Mouse (Mus musculus) liver, postnatal 0 days (tissue): Measurements from ENCODE around the gene Pfn3. TPM values are rescaled to one million over a fixed set of nuclear protein-coding genes. Genes with fewer than 3 reads are reported as not detected.

Experiments used
- ATAC-seq: fragments of 200-750 bp; cut with Nextera tagmentation; 2 replicates; pipeline ENCODE4 v1.8.0; 2017; ENCODE audit warnings: mild to moderate bottlenecking, moderate library complexity
- DNase-seq: peaks from one replicate; pipeline ENCODE4 v3.0.0-alpha.2; 2016
- H3K27ac ChIP-seq: fragments of 300-500 bp; sonication (generic); 2 replicates; pipeline ENCODE4 v1.5.1; 2014; ENCODE audit warnings: antibody characterized with exemption, moderate library complexity, mild to moderate bottlenecking, low read depth
- H3K27me3 ChIP-seq: fragments of 300-500 bp; sonication (generic); 2 replicates; pipeline ENCODE4 v1.6.1; 2014; ENCODE audit warnings: low read length, control low read depth, mixed read lengths; ENCODE audit not compliant: insufficient read depth
- H3K36me3 ChIP-seq: fragments of 300-500 bp; sonication (generic); replicated peaks from 2 replicates; pipeline ENCODE4 v1.6.1; 2014; ENCODE audit warnings: mild to moderate bottlenecking, control low read depth, low read length, moderate library complexity, mixed read lengths; ENCODE audit not compliant: insufficient read depth
- H3K4me1 ChIP-seq: fragments of 300-500 bp; sonication (generic); 2 replicates; pipeline ENCODE4 v1.6.1; 2014; ENCODE audit warnings: antibody characterized with exemption, mild to moderate bottlenecking, control low read depth; ENCODE audit not compliant: insufficient read depth
- H3K4me2 ChIP-seq: fragments of 300-500 bp; sonication (generic); 2 replicates; pipeline ENCODE4 v1.6.1; 2014; ENCODE audit warnings: low read depth, mild to moderate bottlenecking, low read length, moderate library complexity, mixed read lengths
- H3K4me3 ChIP-seq: fragments of 300-500 bp; sonication (generic); 2 replicates; pipeline ENCODE4 v1.5.1; 2014; ENCODE audit warnings: low read depth, low read length
- H3K9ac ChIP-seq: fragments of 300-500 bp; sonication (generic); replicated peaks from 2 replicates; pipeline ENCODE4 v1.6.1; 2014; ENCODE audit warnings: mild to moderate bottlenecking, moderate library complexity
- H3K9me3 ChIP-seq: fragments of 300-500 bp; sonication (generic); 2 replicates; pipeline ENCODE4 v1.6.1; 2016; ENCODE audit warnings: mild to moderate bottlenecking, control low read depth, low read length, mixed read lengths
- CTCF ChIP-seq: sonication (generic); IDR thresholded peaks from 2 replicates; pipeline ENCODE4 v1.5.1; 2016; ENCODE audit warnings: antibody characterized with exemption, low read depth
- EP300 ChIP-seq: IDR thresholded peaks from 2 replicates; pipeline ENCODE4 v1.6.1; 2016; ENCODE audit warnings: antibody characterized with exemption, low read depth, mild to moderate bottlenecking
- WGBS: fragments of 180-500 bp; shearing (Covaris S2); extraction: QIAGEN DNeasy Blood & Tissue Kit; methylation state at CpG from one replicate; pipeline ENCODE4 v1.1.7; 2014; ENCODE audit not compliant: insufficient replicate concordance; 5-methylcytosine and 5-hydroxymethylcytosine counted together
- polyA plus RNA-seq: library from polyadenylated mRNA; unstranded; fragments of >200 nt; fragmentation: Nextera tagmentation; extraction: Ambion mirVana; gene quantifications from 2 replicates; pipeline ENCODE4 v1.2.1, GENCODE M21; 2015

The Pfn3 gene
- polyA plus RNA-seq, 1 experiment from 2014 or later: not detected

DNA sequence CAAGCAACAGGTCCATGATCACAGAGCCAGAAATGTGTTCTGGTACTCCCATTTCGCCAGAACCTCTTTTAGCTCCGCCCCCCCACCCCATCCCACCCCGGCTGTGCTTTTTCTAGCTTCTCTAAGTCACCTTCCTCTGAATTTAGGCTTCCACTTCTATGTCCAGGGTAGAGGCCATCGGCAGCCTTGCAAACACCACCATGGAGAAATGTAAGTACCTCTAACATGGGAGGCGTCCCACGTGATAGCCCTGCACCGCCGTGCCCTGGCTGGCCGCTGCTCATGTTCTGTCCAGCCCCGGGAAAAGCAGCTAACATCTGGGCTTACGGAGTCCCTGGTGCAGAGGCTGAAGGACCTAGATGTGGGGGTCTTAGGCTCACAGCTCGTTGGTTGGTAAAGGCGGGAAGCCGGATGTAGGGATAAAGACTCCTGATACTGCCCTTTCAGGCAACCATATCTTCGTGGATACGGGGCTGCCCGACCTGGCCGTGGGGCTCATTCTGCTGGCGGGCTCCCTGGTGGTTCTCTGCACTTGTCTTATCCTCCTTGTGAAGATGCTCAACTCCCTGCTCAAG is 6.4 kb downstream of the Pfn3 start:
- no peak overlapping the region for H3K27ac ChIP-seq
- ATAC-seq: no peak
- TF ChIP-seq EP300 (no peak), CTCF (no peak)
- no peaks in the 10 kb centered on the region for H3K9me3 ChIP-seq
- peaks cover 2% of the 10 kb centered on the region for H3K4me1 ChIP-seq
- no peak overlapping the region for H3K9ac ChIP-seq
- no peak overlapping the region for H3K4me2 ChIP-seq
- H3K36me3 ChIP-seq: no peaks in the 10 kb centered on the region
- peaks cover 31% of the 10 kb centered on the region for H3K27me3 ChIP-seq
- no peak overlapping the region for H3K4me3 ChIP-seq
- WGBS: 79% methylated on average over 19 of the region's 19 CpGs
- DNase-seq: no peak

DNA sequence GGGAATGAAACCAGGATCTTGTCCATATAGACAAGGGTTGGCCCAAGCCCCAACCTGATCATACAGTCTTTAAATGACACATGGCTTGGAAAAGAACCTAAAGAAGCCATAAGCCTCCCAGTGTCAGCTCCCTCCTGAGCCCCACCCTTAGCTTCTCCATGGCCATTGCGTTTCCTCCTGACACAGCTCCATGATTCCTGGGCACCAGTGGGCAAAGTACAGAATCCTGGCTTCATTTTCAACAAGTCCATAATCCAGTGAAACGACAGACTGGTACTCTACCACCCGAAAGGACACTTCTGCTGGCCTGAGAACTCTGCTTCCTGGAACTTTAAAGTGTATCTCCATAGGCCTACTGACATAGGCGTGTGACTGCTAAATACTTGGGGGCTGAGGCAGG is 7.7 kb downstream of the Pfn3 start:
- Histone ChIP-seq H3K27me3 (peaks cover 31% of the 10 kb centered on the region), H3K9me3 (no peaks in the 10 kb centered on the region), H3K4me2 (no peak overlapping the region), H3K4me3 (no peak overlapping the region), H3K36me3 (no peaks in the 10 kb centered on the region), H3K27ac (no peak overlapping the region), H3K9ac (no peak overlapping the region), H3K4me1 (peaks cover 2% of the 10 kb centered on the region; the same call in 1 of the 2 replicates)
- no peak for ATAC-seq
- DNase-seq: no peak
- WGBS: 73% methylated on average over 4 of the region's 4 CpGs
- TF ChIP-seq EP300: no peak
- no peak for TF ChIP-seq CTCF

DNA sequence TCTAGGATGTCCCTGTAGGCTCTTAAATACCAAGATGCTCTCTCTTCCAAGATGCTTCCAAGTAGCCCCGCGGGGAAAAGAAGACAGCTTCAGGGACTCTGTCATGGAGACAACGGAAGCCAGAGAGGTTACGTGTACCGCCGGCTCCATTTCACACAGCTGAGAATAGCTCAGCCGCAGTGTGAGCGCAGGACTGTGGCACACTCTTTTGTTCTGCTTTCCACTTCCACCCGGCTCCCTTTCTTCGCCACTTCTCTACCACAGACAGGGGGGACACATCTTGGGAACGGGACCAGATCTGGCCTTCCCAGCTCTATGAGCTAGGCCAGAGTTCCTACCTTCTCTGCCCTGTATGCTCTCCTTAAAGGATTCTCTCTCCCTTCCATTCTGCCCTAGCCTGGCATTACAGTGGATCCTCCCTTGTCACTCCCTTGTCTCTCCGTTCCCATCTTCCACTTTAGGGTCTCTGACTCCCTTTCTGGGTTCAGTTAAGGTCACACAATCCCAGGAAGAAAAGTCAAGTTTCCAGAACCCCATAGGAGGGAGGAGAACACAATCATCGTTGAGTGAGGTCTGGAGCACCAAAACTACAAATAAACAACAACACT is 9.1 kb downstream of the Pfn3 start:
- H3K9ac ChIP-seq: no peak overlapping the region
- H3K4me3 ChIP-seq: no peak overlapping the region
- no peaks in the 10 kb centered on the region for H3K36me3 ChIP-seq
- ATAC-seq: peak; percentile 50
- H3K4me1 ChIP-seq: peaks cover 2% of the 10 kb centered on the region; the same call in 1 of the 2 replicates
- H3K4me2 ChIP-seq: peak overlapping the region; percentile 19; the same call in 1 of the 2 replicates
- peaks cover 28% of the 10 kb centered on the region for H3K27me3 ChIP-seq
- peak; percentile 39 for DNase-seq
- TF ChIP-seq EP300 (0 out of 2 replicates have a peak, but pooled peaks have one; percentile 8), CTCF (no peak)
- H3K9me3 ChIP-seq: no peaks in the 10 kb centered on the region
- 31% methylated on average over 13 of the region's 13 CpGs for WGBS
- H3K27ac ChIP-seq: 0 out of 2 replicates have a peak overlapping the region, but pooled peaks have one; percentile 19

DNA sequence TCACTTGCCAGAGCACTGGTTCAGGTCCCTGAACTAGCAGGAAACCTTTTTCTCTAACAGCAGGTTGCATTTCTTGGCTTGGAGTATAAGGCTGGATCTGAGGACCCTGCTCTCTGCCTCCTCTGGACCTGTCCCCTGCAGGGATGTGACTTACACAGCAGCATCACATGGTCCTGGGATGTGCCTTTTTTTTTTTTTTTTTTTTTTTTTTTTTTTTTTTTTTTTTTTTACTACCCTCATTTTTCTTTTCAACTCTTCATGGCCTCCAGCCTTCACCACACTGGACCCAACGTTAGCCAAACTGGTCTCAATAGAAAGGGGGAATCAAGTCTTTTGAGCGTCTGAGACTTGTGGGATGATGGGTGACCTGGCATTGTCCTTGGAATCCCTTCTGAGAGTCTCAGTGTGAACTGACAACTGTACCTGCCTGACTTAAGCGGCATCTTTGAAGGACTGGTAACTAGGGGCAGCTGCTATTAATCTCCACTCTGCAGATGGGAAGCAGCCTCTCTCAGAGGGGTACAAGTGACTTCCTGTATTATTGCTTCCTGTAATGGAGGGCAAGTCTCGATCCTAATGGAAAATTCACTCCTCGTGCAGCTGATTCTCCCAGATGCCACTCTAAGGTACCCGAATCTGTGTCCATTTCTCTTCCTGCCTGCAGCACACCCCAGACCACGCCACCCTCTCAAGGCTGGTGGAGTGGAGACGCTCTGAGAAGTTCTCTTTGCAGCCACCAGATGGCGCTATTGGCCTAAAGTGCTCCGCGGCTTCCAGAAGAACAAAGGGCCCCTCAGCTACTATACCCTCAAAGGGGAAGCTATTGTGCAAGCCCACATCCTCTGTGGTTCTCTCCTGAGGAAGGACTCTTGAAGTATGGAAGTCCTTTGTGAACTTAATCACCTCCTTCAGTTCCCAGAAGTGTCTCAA is 9.9 kb downstream of the Pfn3 start:
- Histone ChIP-seq H3K27ac (0 out of 2 replicates have a peak overlapping the region, but pooled peaks have one; percentile 19), H3K36me3 (no peaks in the 10 kb centered on the region), H3K9me3 (no peaks in the 10 kb centered on the region), H3K4me1 (peaks cover 2% of the 10 kb centered on the region; the same call in 1 of the 2 replicates), H3K27me3 (peaks cover 28% of the 10 kb centered on the region), H3K4me2 (0 out of 2 replicates have a peak overlapping the region, but pooled peaks have one; percentile 19), H3K9ac (no peak overlapping the region), H3K4me3 (no peak overlapping the region)
- WGBS: 9% methylated on average over 11 of the region's 11 CpGs
- peak; percentile 70 for ATAC-seq
- TF ChIP-seq CTCF (peak; percentile 97), EP300 (peak; percentile 33; the same call in 1 of the 2 replicates)
- DNase-seq: peak; percentile 81

DNA sequence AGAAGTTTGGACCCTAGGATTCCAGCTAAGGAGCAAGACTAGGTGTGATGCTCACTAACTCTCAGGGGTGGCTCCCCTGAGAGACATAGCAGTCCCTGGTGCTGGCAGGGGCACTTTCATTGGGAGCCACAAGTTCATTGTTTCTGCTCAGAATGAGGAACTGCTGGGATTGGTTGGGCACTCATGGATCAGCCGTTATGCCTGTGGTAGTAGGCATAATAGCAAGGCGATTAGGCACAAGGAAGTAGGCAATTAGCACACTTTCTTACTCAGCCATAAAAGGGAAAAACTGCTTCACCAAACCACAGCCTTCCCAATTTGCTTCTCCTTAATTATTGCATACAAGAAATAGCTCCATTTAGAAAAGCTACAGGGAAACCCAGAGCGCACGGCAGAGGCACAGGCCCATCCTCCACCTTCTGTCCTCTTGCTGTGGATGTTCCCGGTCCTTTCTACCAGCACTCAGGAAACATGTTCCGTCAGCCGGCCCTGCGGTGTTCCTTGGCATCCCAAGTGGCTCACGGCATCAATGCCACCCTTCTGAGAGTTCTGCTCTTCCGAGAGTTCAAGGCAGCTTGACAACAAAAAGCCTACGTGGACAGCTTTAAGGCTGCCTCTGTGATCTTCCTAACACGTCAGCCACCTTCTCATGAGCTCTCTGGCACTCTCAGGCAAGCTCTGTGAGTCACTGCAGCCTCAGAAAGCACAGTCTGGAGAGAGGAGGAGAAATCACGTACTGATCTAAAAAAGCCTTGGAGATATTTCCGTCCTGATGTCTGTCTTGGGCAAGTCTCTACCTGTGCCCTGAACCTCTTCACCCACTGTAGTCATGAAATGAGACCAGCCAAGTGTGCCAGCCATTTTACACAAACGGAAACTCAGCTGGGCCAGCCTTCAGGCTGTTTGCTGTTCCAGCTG is 10.8 kb downstream of the Pfn3 start:
- H3K4me1 ChIP-seq: peaks cover 2% of the 10 kb centered on the region; the same call in 1 of the 2 replicates
- DNase-seq (no peak), ATAC-seq (no peak)
- peaks cover 22% of the 10 kb centered on the region for H3K27me3 ChIP-seq
- H3K27ac ChIP-seq: no peak overlapping the region; the same call in 1 of the 2 replicates
- H3K9me3 ChIP-seq: no peaks in the 10 kb centered on the region
- 54% methylated on average over 15 of the region's 15 CpGs for WGBS
- no peak overlapping the region for H3K9ac ChIP-seq
- TF ChIP-seq EP300 (no peak), CTCF (no peak)
- H3K36me3 ChIP-seq: no peaks in the 10 kb centered on the region
- no peak overlapping the region for H3K4me3 ChIP-seq
- no peak overlapping the region for H3K4me2 ChIP-seq
